Mouse (Mus musculus): ENCODE data around the gene Gpkow. TPM values are rescaled to one million over a fixed set of nuclear protein-coding genes. Genes with fewer than 3 reads are reported as not detected.

Gene Gpkow
- polyA plus RNA-seq, 1 experiment from 2014 or later: 48.4 TPM

DNA sequence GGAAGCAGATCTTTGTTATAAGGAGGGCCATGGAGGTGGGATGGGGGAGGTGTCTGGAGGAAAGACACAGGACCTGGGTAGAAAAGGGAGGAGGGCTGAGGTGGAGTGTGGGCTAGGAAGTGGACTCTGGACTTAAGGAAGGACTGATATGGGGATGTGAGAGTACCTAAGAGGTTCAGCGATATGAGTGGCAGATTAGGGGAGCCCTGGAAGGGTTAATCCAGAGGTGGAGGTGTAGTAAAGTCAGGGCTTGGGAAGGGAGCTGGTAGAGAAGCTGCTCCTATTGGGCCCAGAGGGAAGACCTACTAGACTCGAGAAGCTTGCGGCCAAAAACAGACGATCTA is 32.0 kb downstream of the Gpkow start:
- Histone ChIP-seq H3K9me3 (ENCODE audit: control insufficient read depth, low read length) (no peaks in the 10 kb centered on the region), H3K4me1 (ENCODE audit: control insufficient read depth, insufficient read depth, low read length) (no peaks in the 10 kb centered on the region), H3K36me3 (ENCODE audit: control insufficient read depth, insufficient read depth, low read length) (no peaks in the 10 kb centered on the region), H3K4me2 (ENCODE audit: low read depth) (peak overlapping the region; percentile 55), H3K9ac (ENCODE audit: low read length) (peak overlapping the region; percentile 41), H3K27ac (ENCODE audit: low read depth, low read length) (no peak overlapping the region), H3K27me3 (ENCODE audit: control insufficient read depth, insufficient read depth, low read length) (no peaks in the 10 kb centered on the region), H3K4me3 (ENCODE audit: low read depth, low read length) (peak overlapping the region; percentile 40)
- WGBS: 30% methylated on average over 4 of the region's 4 CpGs
- no peak for DNase-seq (ENCODE audit: low spot score)
- ATAC-seq (ENCODE audit: insufficient read depth, low FRiP score, low TSS enrichment): peak; percentile 30; the same call in 1 of the 2 replicates

DNA sequence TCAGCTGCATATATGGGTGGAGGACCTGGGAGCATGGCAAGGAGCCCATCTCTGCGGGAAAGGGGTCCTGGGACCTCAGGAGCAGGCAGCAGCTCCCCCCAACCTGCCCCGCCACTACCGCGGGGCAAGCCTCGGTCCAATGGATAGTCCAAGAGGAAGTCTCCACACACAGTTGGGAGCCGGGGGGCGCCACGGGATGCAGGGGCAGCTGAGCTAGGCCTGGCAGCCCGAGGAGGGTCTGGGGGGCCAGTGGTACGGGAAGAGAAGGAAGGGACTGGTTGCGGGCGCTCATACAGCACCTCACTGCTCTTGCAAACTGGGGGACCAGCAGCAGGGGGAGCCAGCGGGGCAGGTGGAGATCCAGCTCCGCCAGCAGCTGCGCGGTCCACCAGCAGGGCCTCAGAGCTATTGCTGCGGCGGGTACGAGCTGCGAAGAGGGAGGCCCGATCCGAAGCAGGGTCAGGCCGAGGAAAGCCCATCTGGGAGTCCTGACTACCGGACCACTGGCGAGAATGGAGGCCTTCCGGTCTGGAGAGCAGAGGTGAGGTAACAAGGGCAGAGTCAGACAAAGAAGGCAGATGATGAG is 36.7 kb downstream of the Gpkow start:
- Histone ChIP-seq H3K9me3 (ENCODE audit: control insufficient read depth, low read length) (no peaks in the 10 kb centered on the region), H3K4me1 (ENCODE audit: control insufficient read depth, insufficient read depth, low read length) (no peaks in the 10 kb centered on the region), H3K4me2 (ENCODE audit: low read depth) (no peak overlapping the region), H3K9ac (ENCODE audit: low read length) (no peak overlapping the region), H3K4me3 (ENCODE audit: low read depth, low read length) (no peak overlapping the region), H3K27me3 (ENCODE audit: control insufficient read depth, insufficient read depth, low read length) (no peaks in the 10 kb centered on the region), H3K36me3 (ENCODE audit: control insufficient read depth, insufficient read depth, low read length) (no peaks in the 10 kb centered on the region), H3K27ac (ENCODE audit: low read depth, low read length) (no peak overlapping the region)
- ATAC-seq (ENCODE audit: insufficient read depth, low FRiP score, low TSS enrichment) (no peak), DNase-seq (ENCODE audit: low spot score) (peak; percentile 66)
- WGBS: 30% methylated on average over 22 of the region's 26 CpGs

DNA sequence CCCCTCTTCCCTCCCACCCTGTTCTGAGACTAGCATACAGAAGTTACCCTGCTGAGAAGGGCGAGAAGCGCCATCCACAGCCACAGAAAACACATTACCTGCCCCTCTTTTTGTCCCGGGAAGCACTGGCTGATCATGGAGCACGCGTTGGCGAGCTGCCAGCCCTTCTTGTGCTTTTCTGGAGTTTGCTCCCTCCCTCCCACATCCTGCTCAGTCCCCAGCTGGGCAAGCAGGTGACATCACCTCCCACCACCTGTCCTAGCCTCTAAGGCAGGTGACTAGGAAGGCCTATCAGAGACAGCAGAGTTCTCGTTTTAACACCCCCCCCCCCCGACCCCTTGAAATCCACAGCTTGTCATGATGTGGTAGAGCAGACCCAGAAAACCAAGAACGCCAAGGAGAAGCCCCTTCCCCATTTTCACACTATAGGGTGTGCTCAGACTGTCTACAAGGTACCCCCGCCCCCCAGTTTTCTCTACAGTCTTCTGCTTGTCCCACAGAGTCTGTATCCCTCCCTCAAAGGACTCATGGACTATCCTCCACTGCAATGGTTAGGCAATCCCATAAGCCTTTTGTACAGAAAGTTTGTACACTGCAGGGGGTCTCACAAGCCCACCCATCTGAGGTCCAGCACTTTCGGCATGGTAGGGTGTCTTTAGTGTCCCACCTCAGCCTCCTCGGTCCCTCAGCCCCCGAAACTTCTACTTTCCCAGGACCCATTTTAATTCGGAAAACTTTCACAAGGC is 42.6 kb downstream of the Gpkow start:
- ATAC-seq (ENCODE audit: insufficient read depth, low FRiP score, low TSS enrichment): no peak
- H3K27me3 ChIP-seq (ENCODE audit: control insufficient read depth, insufficient read depth, low read length): no peaks in the 10 kb centered on the region
- H3K9ac ChIP-seq (ENCODE audit: low read length): no peak overlapping the region
- H3K4me2 ChIP-seq (ENCODE audit: low read depth): no peak overlapping the region
- H3K9me3 ChIP-seq (ENCODE audit: control insufficient read depth, low read length): no peaks in the 10 kb centered on the region
- DNase-seq (ENCODE audit: low spot score): no peak
- H3K36me3 ChIP-seq (ENCODE audit: control insufficient read depth, insufficient read depth, low read length): no peaks in the 10 kb centered on the region
- no peaks in the 10 kb centered on the region for H3K4me1 ChIP-seq (ENCODE audit: control insufficient read depth, insufficient read depth, low read length)
- 76% methylated on average over 14 of the region's 14 CpGs for WGBS
- H3K4me3 ChIP-seq (ENCODE audit: low read depth, low read length): no peak overlapping the region
- no peak overlapping the region for H3K27ac ChIP-seq (ENCODE audit: low read depth, low read length)

DNA sequence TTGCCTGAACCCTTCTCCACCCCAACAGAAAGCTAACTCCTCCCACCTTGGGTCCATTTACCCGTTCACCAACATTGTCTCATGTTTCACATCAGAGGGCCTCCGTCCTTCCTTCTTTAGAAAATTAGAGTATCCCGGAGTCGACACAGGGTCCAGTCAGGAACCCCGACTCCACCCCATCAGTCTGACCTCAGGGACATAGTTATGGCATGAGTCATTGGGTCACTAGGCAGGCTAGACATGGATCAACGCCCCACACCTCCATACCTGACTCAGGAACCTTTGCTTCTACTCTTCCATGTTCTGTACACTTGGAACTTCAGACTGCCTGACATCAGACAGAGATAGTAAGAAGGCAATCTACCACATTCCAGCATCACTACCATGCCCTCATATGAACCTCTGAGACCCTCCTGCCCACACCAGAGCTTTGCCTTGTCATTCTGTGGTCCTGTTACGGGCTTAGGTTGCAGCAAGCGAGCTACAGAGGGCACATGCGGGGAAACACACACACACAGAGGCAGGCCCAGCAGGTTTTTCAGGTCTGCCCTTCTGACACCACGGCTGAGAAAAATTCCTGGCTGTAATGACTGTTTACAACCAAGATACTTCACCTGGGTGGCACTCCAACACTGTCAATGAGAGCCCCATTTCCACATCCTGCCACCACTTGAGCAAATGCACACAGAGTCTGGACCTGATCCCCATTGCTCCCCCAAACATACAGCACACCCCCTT is 43.3 kb downstream of the Gpkow start:
- no peaks in the 10 kb centered on the region for H3K36me3 ChIP-seq (ENCODE audit: control insufficient read depth, insufficient read depth, low read length)
- H3K27ac ChIP-seq (ENCODE audit: low read depth, low read length): no peak overlapping the region
- no peak for DNase-seq (ENCODE audit: low spot score)
- no peak overlapping the region for H3K4me3 ChIP-seq (ENCODE audit: low read depth, low read length)
- WGBS: 70% methylated on average over 10 of the region's 10 CpGs
- no peak for ATAC-seq (ENCODE audit: insufficient read depth, low FRiP score, low TSS enrichment)
- H3K9me3 ChIP-seq (ENCODE audit: control insufficient read depth, low read length): no peaks in the 10 kb centered on the region
- no peaks in the 10 kb centered on the region for H3K27me3 ChIP-seq (ENCODE audit: control insufficient read depth, insufficient read depth, low read length)
- no peaks in the 10 kb centered on the region for H3K4me1 ChIP-seq (ENCODE audit: control insufficient read depth, insufficient read depth, low read length)
- no peak overlapping the region for H3K4me2 ChIP-seq (ENCODE audit: low read depth)
- no peak overlapping the region for H3K9ac ChIP-seq (ENCODE audit: low read length)

DNA sequence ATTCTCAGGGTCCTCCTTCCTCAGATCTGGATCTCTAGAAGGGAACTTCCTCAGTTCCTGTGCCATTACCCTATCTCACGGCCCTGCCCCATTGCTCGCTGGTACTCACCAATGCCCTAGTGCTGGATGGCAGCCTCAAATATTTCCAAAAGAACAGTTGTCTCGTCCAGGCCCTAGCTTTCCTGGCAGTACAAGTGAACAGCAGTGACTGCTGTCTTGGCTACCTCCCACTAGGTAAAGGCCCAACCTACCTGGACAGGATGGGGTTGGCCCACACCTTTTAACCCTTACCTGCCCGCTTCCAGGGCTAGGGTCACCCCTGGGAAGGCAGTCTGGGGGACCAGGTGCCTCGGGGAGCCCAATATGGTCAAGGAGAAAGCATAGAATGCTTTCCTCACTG is 44.2 kb downstream of the Gpkow start:
- 76% methylated on average over 5 of the region's 5 CpGs for WGBS
- Histone ChIP-seq H3K9ac (ENCODE audit: low read length) (no peak overlapping the region), H3K27me3 (ENCODE audit: control insufficient read depth, insufficient read depth, low read length) (no peaks in the 10 kb centered on the region), H3K36me3 (ENCODE audit: control insufficient read depth, insufficient read depth, low read length) (no peaks in the 10 kb centered on the region), H3K9me3 (ENCODE audit: control insufficient read depth, low read length) (no peaks in the 10 kb centered on the region), H3K4me1 (ENCODE audit: control insufficient read depth, insufficient read depth, low read length) (no peaks in the 10 kb centered on the region), H3K4me2 (ENCODE audit: low read depth) (no peak overlapping the region), H3K4me3 (ENCODE audit: low read depth, low read length) (no peak overlapping the region), H3K27ac (ENCODE audit: low read depth, low read length) (no peak overlapping the region)
- no peak for ATAC-seq (ENCODE audit: insufficient read depth, low FRiP score, low TSS enrichment)
- DNase-seq (ENCODE audit: low spot score): no peak

DNA sequence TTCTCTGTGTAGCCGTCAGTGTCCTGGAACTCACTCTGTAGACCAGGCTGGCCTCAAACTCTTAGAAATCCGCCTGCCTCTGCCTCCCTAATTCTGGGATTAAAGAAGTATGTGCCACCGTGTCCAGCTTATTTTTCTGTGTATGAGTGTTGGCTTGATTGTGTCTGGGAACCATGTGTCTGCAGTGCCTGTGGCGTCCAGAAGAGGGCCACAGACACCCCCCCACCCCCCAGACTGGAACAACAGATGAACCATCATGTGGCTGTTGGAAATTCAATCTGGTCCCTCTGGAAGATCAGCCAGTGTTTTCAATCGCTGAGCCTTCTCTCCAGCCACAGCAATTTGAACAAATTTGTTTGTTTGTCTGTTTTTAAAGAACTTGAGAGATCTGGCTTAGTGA is 46.5 kb downstream of the Gpkow start:
- no peaks in the 10 kb centered on the region for H3K4me1 ChIP-seq (ENCODE audit: control insufficient read depth, insufficient read depth, low read length)
- WGBS: 51% methylated on average over 5 of the region's 5 CpGs
- H3K27ac ChIP-seq (ENCODE audit: low read depth, low read length): no peak overlapping the region
- H3K4me2 ChIP-seq (ENCODE audit: low read depth): no peak overlapping the region
- H3K9me3 ChIP-seq (ENCODE audit: control insufficient read depth, low read length): no peaks in the 10 kb centered on the region
- no peaks in the 10 kb centered on the region for H3K27me3 ChIP-seq (ENCODE audit: control insufficient read depth, insufficient read depth, low read length)
- no peak overlapping the region for H3K9ac ChIP-seq (ENCODE audit: low read length)
- ATAC-seq (ENCODE audit: insufficient read depth, low FRiP score, low TSS enrichment): no peak
- H3K36me3 ChIP-seq (ENCODE audit: control insufficient read depth, insufficient read depth, low read length): no peaks in the 10 kb centered on the region
- H3K4me3 ChIP-seq (ENCODE audit: low read depth, low read length): no peak overlapping the region
- no peak for DNase-seq (ENCODE audit: low spot score)

DNA sequence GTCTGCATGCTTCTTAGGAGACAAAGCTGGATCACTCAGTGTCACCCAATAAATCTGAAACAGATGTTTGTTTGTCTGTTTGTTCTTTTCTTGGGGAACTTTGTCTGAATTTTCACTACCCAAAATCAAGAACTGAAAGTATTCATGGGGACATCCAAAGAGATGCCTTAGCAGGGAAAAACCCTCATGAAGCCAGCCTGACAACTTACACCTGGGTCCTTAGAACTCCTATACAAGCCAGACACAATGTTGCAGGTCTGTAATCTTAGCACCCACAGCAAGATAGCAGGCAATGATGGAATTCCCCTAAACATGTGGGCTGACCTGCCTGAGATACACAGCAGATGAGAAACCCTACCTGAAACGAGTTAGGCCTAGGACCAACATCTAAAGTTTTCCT is 48.0 kb downstream of the Gpkow start:
- DNase-seq (ENCODE audit: low spot score) (no peak), ATAC-seq (ENCODE audit: insufficient read depth, low FRiP score, low TSS enrichment) (no peak)
- H3K9ac ChIP-seq (ENCODE audit: low read length): no peak overlapping the region
- H3K4me1 ChIP-seq (ENCODE audit: control insufficient read depth, insufficient read depth, low read length): no peaks in the 10 kb centered on the region
- no peaks in the 10 kb centered on the region for H3K36me3 ChIP-seq (ENCODE audit: control insufficient read depth, insufficient read depth, low read length)
- no peaks in the 10 kb centered on the region for H3K27me3 ChIP-seq (ENCODE audit: control insufficient read depth, insufficient read depth, low read length)
- H3K27ac ChIP-seq (ENCODE audit: low read depth, low read length): no peak overlapping the region
- WGBS: 70% methylated on average over 1 of the region's 1 CpGs
- no peak overlapping the region for H3K4me2 ChIP-seq (ENCODE audit: low read depth)
- H3K9me3 ChIP-seq (ENCODE audit: control insufficient read depth, low read length): no peaks in the 10 kb centered on the region
- H3K4me3 ChIP-seq (ENCODE audit: low read depth, low read length): no peak overlapping the region

DNA sequence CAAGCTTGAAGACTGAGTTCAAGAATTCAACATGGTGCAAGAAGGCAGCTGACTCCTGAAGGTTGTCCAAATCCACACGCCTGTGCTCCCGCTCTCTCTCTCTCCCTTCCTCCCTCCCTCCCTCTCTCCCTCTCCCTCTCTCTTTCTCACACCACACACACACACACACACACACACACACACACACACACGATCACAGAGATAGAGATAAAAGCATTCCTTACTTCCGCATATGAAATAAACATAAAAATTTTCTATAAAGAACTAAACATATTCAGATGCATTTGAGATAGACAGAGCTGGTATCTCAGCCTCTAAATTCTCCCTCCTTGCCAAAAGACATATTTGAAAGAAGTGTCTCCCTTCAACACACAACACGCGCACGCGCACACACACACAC is 48.5 kb downstream of the Gpkow start:
- Histone ChIP-seq H3K4me1 (ENCODE audit: control insufficient read depth, insufficient read depth, low read length) (no peaks in the 10 kb centered on the region), H3K4me2 (ENCODE audit: low read depth) (no peak overlapping the region), H3K27ac (ENCODE audit: low read depth, low read length) (no peak overlapping the region), H3K27me3 (ENCODE audit: control insufficient read depth, insufficient read depth, low read length) (no peaks in the 10 kb centered on the region), H3K9ac (ENCODE audit: low read length) (no peak overlapping the region), H3K36me3 (ENCODE audit: control insufficient read depth, insufficient read depth, low read length) (no peaks in the 10 kb centered on the region), H3K9me3 (ENCODE audit: control insufficient read depth, low read length) (no peaks in the 10 kb centered on the region), H3K4me3 (ENCODE audit: low read depth, low read length) (no peak overlapping the region)
- WGBS: 97% methylated on average over 8 of the region's 8 CpGs
- DNase-seq (ENCODE audit: low spot score): no peak
- ATAC-seq (ENCODE audit: insufficient read depth, low FRiP score, low TSS enrichment): no peak
